Mouse (Mus musculus): ENCODE measurements around the gene Ptprj. TPM values are rescaled to one million over a fixed set of nuclear protein-coding genes. Genes with fewer than 3 reads are reported as not detected.

Ptprj gene
- 2.4 and 2.7 TPM in 2 replicates for polyA plus RNA-seq (2016; fragmentation: Nextera tagmentation; extraction: Ambion mirVana)

- Histone ChIP-seq H3K27me3 (replicated peaks; ENCODE audit: low read depth, poor library complexity, severe bottlenecking) (peaks cover 21% of the 10 kb centered on the region; the same call in 1 of the 2 replicates), H3K9me3 (no peaks in the 10 kb centered on the region), H3K4me1 (peaks cover 30% of the 10 kb centered on the region), H3K4me3 (peak within 1 kb of the TSS; percentile 88), H3K36me3 (replicated peaks) (no peaks in the 10 kb centered on the region), H3K27ac (replicated peaks) (peak within 1 kb of the TSS; percentile 94)
- under 1% methylated on average over 100 of the region's 100 CpGs for WGBS
- peak; percentile 81 for DNase-seq (ENCODE audit: low spot score)
Measured at GRCm38 (mm10) chr2:90580236-90581005, at the start of gene Ptprj. TSS of gene Ptprj (minus strand) at chr2:90580647.

- DNase-seq (ENCODE audit: low spot score), result no peak
- Histone ChIP-seq H3K4me1 (peaks cover 5% of the 10 kb centered on the region; the same call in 1 of the 2 replicates), H3K4me3 (no peak overlapping the region), H3K27me3 (replicated peaks; ENCODE audit: low read depth, poor library complexity, severe bottlenecking) (no peaks in the 10 kb centered on the region), H3K27ac (replicated peaks) (no peak overlapping the region), H3K36me3 (replicated peaks) (no peaks in the 10 kb centered on the region), H3K9me3 (no peaks in the 10 kb centered on the region)
- 60% methylated on average over 2 of the region's 2 CpGs for WGBS
Measured at GRCm38 (mm10) chr2:90629552-90629951, 49.1 kb upstream of the Ptprj start.

GRCm38 (mm10) chr2:90628261-90628660 lies 47.8 kb upstream of the Ptprj start:
- Histone ChIP-seq H3K27me3 (replicated peaks; ENCODE audit: low read depth, poor library complexity, severe bottlenecking) (0 out of 2 replicates have a peak, but pooled peaks cover 4% of the 10 kb centered on the region), H3K27ac (replicated peaks) (no peak overlapping the region), H3K9me3 (no peaks in the 10 kb centered on the region), H3K4me1 (peaks cover 5% of the 10 kb centered on the region; the same call in 1 of the 2 replicates), H3K4me3 (no peak overlapping the region), H3K36me3 (replicated peaks) (no peaks in the 10 kb centered on the region)
- DNase-seq (ENCODE audit: low spot score), result no peak
- WGBS, result 92% methylated on average over 5 of the region's 5 CpGs

- Histone ChIP-seq H3K9me3 (no peaks in the 10 kb centered on the region), H3K36me3 (replicated peaks) (no peaks in the 10 kb centered on the region), H3K4me1 (peaks cover 8% of the 10 kb centered on the region), H3K4me3 (no peak overlapping the region), H3K27me3 (replicated peaks; ENCODE audit: low read depth, poor library complexity, severe bottlenecking) (0 out of 2 replicates have a peak, but pooled peaks cover 4% of the 10 kb centered on the region), H3K27ac (replicated peaks) (no peak overlapping the region)
- 17% methylated on average over 6 of the region's 6 CpGs for WGBS
- DNase-seq (ENCODE audit: low spot score), result peak; percentile 59
Measured at GRCm38 (mm10) chr2:90624920-90625319, 44.5 kb upstream of the Ptprj start.

GRCm38 (mm10) chr2:90624339-90624738 lies 43.9 kb upstream of the Ptprj start:
- Histone ChIP-seq H3K9me3 (no peaks in the 10 kb centered on the region), H3K4me3 (no peak overlapping the region), H3K27me3 (replicated peaks; ENCODE audit: low read depth, poor library complexity, severe bottlenecking) (0 out of 2 replicates have a peak, but pooled peaks cover 4% of the 10 kb centered on the region), H3K4me1 (peaks cover 8% of the 10 kb centered on the region), H3K27ac (replicated peaks) (no peak overlapping the region), H3K36me3 (replicated peaks) (no peaks in the 10 kb centered on the region)
- WGBS, result 46% methylated on average over 4 of the region's 4 CpGs
- DNase-seq (ENCODE audit: low spot score), result no peak

- Histone ChIP-seq H3K27me3 (replicated peaks; ENCODE audit: low read depth, poor library complexity, severe bottlenecking) (0 out of 2 replicates have a peak, but pooled peaks cover 4% of the 10 kb centered on the region), H3K4me3 (no peak overlapping the region), H3K27ac (replicated peaks) (no peak overlapping the region), H3K4me1 (peaks cover 8% of the 10 kb centered on the region), H3K36me3 (replicated peaks) (no peaks in the 10 kb centered on the region), H3K9me3 (no peaks in the 10 kb centered on the region)
- no peak for DNase-seq (ENCODE audit: low spot score)
- 71% methylated on average over 5 of the region's 5 CpGs for WGBS
Measured at GRCm38 (mm10) chr2:90620815-90621214, 40.4 kb upstream of the Ptprj start.

- peaks cover 8% of the 10 kb centered on the region for H3K4me1 ChIP-seq
- no peaks in the 10 kb centered on the region for H3K36me3 ChIP-seq (replicated peaks)
- DNase-seq (ENCODE audit: low spot score), result no peak
- H3K27ac ChIP-seq (replicated peaks), result no peak overlapping the region
- 33% methylated on average over 2 of the region's 2 CpGs for whole genome bisulfite sequencing
- H3K4me3 ChIP-seq, result no peak overlapping the region
- no peaks in the 10 kb centered on the region for H3K9me3 ChIP-seq
- H3K27me3 ChIP-seq (replicated peaks; ENCODE audit: low read depth, poor library complexity, severe bottlenecking), result 0 out of 2 replicates have a peak, but pooled peaks cover 4% of the 10 kb centered on the region
Measured at GRCm38 (mm10) chr2:90619648-90620047, 39.2 kb upstream of the Ptprj start.

- Histone ChIP-seq H3K4me1 (peaks cover 4% of the 10 kb centered on the region), H3K27me3 (replicated peaks; ENCODE audit: low read depth, poor library complexity, severe bottlenecking) (no peaks in the 10 kb centered on the region), H3K36me3 (replicated peaks) (no peaks in the 10 kb centered on the region), H3K4me3 (no peak overlapping the region), H3K9me3 (no peaks in the 10 kb centered on the region), H3K27ac (replicated peaks) (no peak overlapping the region)
- no peak for DNase-seq (ENCODE audit: low spot score)
- 87% methylated on average over 14 of the region's 14 CpGs for WGBS
Measured at GRCm38 (mm10) chr2:90614651-90615171, 34.3 kb upstream of the Ptprj start.

- H3K27me3 ChIP-seq (replicated peaks; ENCODE audit: low read depth, poor library complexity, severe bottlenecking), result no peaks in the 10 kb centered on the region
- no peak for DNase-seq (ENCODE audit: low spot score)
- H3K4me3 ChIP-seq, result no peak overlapping the region
- H3K36me3 ChIP-seq (replicated peaks), result no peaks in the 10 kb centered on the region
- 75% methylated on average over 3 of the region's 3 CpGs for WGBS
- no peaks in the 10 kb centered on the region for H3K4me1 ChIP-seq
- H3K9me3 ChIP-seq, result no peaks in the 10 kb centered on the region
- no peak overlapping the region for H3K27ac ChIP-seq (replicated peaks)
Measured at GRCm38 (mm10) chr2:90613591-90613990, 33.1 kb upstream of the Ptprj start.

GRCm38 (mm10) chr2:90613006-90613405 lies 32.6 kb upstream of the Ptprj start:
- no peaks in the 10 kb centered on the region for H3K27me3 ChIP-seq (replicated peaks; ENCODE audit: low read depth, poor library complexity, severe bottlenecking)
- H3K9me3 ChIP-seq, result no peaks in the 10 kb centered on the region
- H3K27ac ChIP-seq (replicated peaks), result no peak overlapping the region
- DNase-seq (ENCODE audit: low spot score), result no peak
- no peaks in the 10 kb centered on the region for H3K4me1 ChIP-seq
- H3K4me3 ChIP-seq, result no peak overlapping the region
- no peaks in the 10 kb centered on the region for H3K36me3 ChIP-seq (replicated peaks)
- WGBS, result 90% methylated on average over 2 of the region's 2 CpGs

- no peaks in the 10 kb centered on the region for H3K36me3 ChIP-seq (replicated peaks)
- H3K27me3 ChIP-seq (replicated peaks; ENCODE audit: low read depth, poor library complexity, severe bottlenecking), result no peaks in the 10 kb centered on the region
- H3K9me3 ChIP-seq, result no peaks in the 10 kb centered on the region
- no peak overlapping the region for H3K4me3 ChIP-seq
- no peak overlapping the region for H3K27ac ChIP-seq (replicated peaks)
- 86% methylated on average over 10 of the region's 10 CpGs for WGBS
- H3K4me1 ChIP-seq, result no peaks in the 10 kb centered on the region
- DNase-seq (ENCODE audit: low spot score), result no peak
Measured at GRCm38 (mm10) chr2:90611959-90612571, 31.6 kb upstream of the Ptprj start.

- Histone ChIP-seq H3K36me3 (replicated peaks) (no peaks in the 10 kb centered on the region), H3K27ac (replicated peaks) (no peak overlapping the region), H3K4me1 (no peaks in the 10 kb centered on the region), H3K9me3 (no peaks in the 10 kb centered on the region), H3K27me3 (replicated peaks; ENCODE audit: low read depth, poor library complexity, severe bottlenecking) (no peaks in the 10 kb centered on the region), H3K4me3 (no peak overlapping the region)
- 93% methylated on average over 3 of the region's 3 CpGs for WGBS
- no peak for DNase-seq (ENCODE audit: low spot score)
Measured at GRCm38 (mm10) chr2:90601056-90601455, 20.6 kb upstream of the Ptprj start.
